Mouse (Mus musculus) kidney, embryonic 16.5 days (tissue): ENCODE data around the gene Zfp335. TPM values are rescaled to one million over a fixed set of nuclear protein-coding genes. Genes with fewer than 3 reads are reported as not detected.

Source experiments
- ATAC-seq: fragments of 200-750 bp; cut with Nextera tagmentation; 2 replicates; pipeline ENCODE4 v1.8.0; 2017; ENCODE audit warnings: moderate TSS enrichment; ENCODE audit not compliant: low FRiP score, low TSS enrichment
- H3K27ac ChIP-seq: fragments of 300-500 bp; sonication (generic); 2 replicates; pipeline ENCODE4 v1.5.1; 2014; ENCODE audit warnings: low read length
- H3K27me3 ChIP-seq: fragments of 300-500 bp; sonication (generic); 2 replicates; pipeline ENCODE4 v1.6.1; 2014; ENCODE audit warnings: low read length, control low read depth, mixed read lengths; ENCODE audit not compliant: insufficient read depth
- H3K36me3 ChIP-seq: fragments of 300-500 bp; sonication (generic); 2 replicates; pipeline ENCODE4 v1.6.1; 2014; ENCODE audit warnings: low read length, control low read depth, mixed read lengths; ENCODE audit not compliant: insufficient read depth
- H3K4me1 ChIP-seq: fragments of 300-500 bp; sonication (generic); 2 replicates; pipeline ENCODE4 v1.6.1; 2014; ENCODE audit warnings: low read length, control low read depth, mixed read lengths; ENCODE audit not compliant: insufficient read depth
- H3K4me2 ChIP-seq: fragments of 300-500 bp; sonication (generic); replicated peaks from 2 replicates; pipeline ENCODE4 v1.6.1; 2014; ENCODE audit warnings: low read depth, low read length
- H3K4me3 ChIP-seq: fragments of 300-500 bp; sonication (generic); 2 replicates; pipeline ENCODE4 v1.5.1; 2014; ENCODE audit warnings: mild to moderate bottlenecking, low read length
- H3K9ac ChIP-seq: fragments of 300-500 bp; sonication (generic); replicated peaks from 2 replicates; pipeline ENCODE4 v1.6.1; 2014; ENCODE audit warnings: low read length
- H3K9me3 ChIP-seq: fragments of 300-500 bp; sonication (generic); 2 replicates; pipeline ENCODE4 v1.6.1; 2016; ENCODE audit warnings: low read length, control low read depth
- WGBS: fragments of 180-500 bp; shearing (Covaris S2); extraction: QIAGEN DNeasy Blood & Tissue Kit; methylation state at CpG from one replicate; pipeline ENCODE4 v1.1.7; 2014; 5-methylcytosine and 5-hydroxymethylcytosine counted together
- polyA plus RNA-seq: library from polyadenylated mRNA; unstranded; fragments of >200 nt; fragmentation: Nextera tagmentation; extraction: Ambion mirVana; gene quantifications from 2 replicates; pipeline ENCODE4 v1.2.1, GENCODE M21; 2015

The Zfp335 gene
- polyA plus RNA-seq, 1 experiment from 2014 or later: 15.1 TPM

DNA sequence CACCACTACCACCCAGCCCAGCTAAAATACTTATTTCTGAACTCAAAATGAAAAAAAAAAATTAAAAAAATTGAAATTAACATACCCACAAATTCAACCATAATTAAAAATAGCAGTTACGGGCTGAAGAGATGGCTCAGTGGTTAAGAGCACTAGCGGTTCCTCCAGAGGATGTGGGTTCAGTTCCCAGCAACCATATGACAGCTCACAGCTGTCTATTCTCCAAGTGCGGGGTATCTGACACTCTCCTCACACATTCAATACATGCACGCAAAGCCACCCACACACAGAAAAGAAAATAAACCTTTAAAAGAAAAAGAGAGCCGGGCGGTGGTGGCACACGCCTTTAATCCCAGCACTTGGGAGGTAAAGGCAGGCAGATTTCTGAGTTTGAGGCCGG lies 61.5 kb downstream of the Zfp335 start:
- peaks cover 4% of the 10 kb centered on the region; the same call in 1 of the 2 replicates for H3K27me3 ChIP-seq
- H3K4me2 ChIP-seq: no peak overlapping the region
- no peak overlapping the region for H3K27ac ChIP-seq
- H3K9me3 ChIP-seq: no peaks in the 10 kb centered on the region
- 37% methylated on average over 8 of the region's 8 CpGs for WGBS
- no peaks in the 10 kb centered on the region; the same call in 1 of the 2 replicates for H3K4me1 ChIP-seq
- no peak for ATAC-seq
- no peak overlapping the region for H3K9ac ChIP-seq
- H3K4me3 ChIP-seq: no peak overlapping the region
- H3K36me3 ChIP-seq: 0 out of 2 replicates have a peak, but pooled peaks cover 10% of the 10 kb centered on the region

DNA sequence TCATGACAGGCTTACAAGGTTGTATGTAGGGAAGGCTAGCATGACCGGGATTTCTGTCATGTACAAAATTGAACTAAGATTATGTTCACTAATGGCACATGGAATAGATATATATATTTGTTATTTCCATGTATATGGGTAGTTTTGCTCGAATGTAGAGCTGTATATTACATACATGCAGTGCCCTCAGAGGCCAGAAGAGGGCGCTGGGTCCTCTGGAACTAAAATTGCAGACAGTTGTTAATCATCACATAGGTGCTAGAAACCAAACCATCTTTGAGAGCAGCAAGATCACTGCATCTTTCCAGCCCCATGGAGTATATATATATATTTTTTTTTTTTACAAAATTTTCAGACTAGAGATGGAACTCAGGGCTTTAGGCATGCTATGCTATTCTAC lies 65.8 kb downstream of the Zfp335 start:
- Histone ChIP-seq H3K9ac (no peak overlapping the region), H3K27me3 (no peaks in the 10 kb centered on the region), H3K4me3 (no peak overlapping the region), H3K27ac (no peak overlapping the region), H3K9me3 (no peaks in the 10 kb centered on the region), H3K4me2 (no peak overlapping the region), H3K36me3 (0 out of 2 replicates have a peak, but pooled peaks cover 10% of the 10 kb centered on the region), H3K4me1 (no peaks in the 10 kb centered on the region)
- 54% methylated on average over 3 of the region's 3 CpGs for WGBS
- ATAC-seq: no peak

Other genes starting within 250 kb of the Zfp335 start
- gene Wfdc11, start 237.7 kb downstream of the Zfp335 start, polyA plus RNA-seq: not detected in 2 replicates
- gene Wfdc13, start 226.7 kb downstream of the Zfp335 start, polyA plus RNA-seq: 0.97 and 1.3 TPM in 2 replicates
- 0.49 and 1.2 TPM in 2 replicates for gene Spint4, start 213.3 kb downstream of the Zfp335 start, polyA plus RNA-seq
- gene Spint5, start 196.5 kb downstream of the Zfp335 start, polyA plus RNA-seq: not detected in 2 replicates
- 1.1 and 1.2 TPM in 2 replicates for gene Wfdc3, start 165.8 kb downstream of the Zfp335 start, polyA plus RNA-seq
- 73.3 and 74.2 TPM in 2 replicates for gene Dnttip1, start 165.8 kb downstream of the Zfp335 start, polyA plus RNA-seq
- 449 and 509 TPM in 2 replicates for gene Ube2c, start 141.9 kb downstream of the Zfp335 start, polyA plus RNA-seq
- gene Tnnc2, start 131.8 kb downstream of the Zfp335 start, polyA plus RNA-seq: 21.0 and 22.3 TPM in 2 replicates
- gene Snx21, start 125.9 kb downstream of the Zfp335 start, polyA plus RNA-seq: 22.7 and 25.2 TPM in 2 replicates
- gene Acot8, start 106.9 kb downstream of the Zfp335 start, polyA plus RNA-seq: 27.3 and 30.8 TPM in 2 replicates
- gene Zswim3, start 106.7 kb downstream of the Zfp335 start, polyA plus RNA-seq: 10.6 and 11.9 TPM in 2 replicates
- gene Zswim1, start 89.1 kb downstream of the Zfp335 start, polyA plus RNA-seq: 21.7 and 22.3 TPM in 2 replicates
- gene Spata25, start 83.2 kb downstream of the Zfp335 start, polyA plus RNA-seq: not detected in 2 replicates
- 206 and 211 TPM in 2 replicates for gene Ctsa, start 78.9 kb downstream of the Zfp335 start, polyA plus RNA-seq
- gene Neurl2, start 78.3 kb downstream of the Zfp335 start, polyA plus RNA-seq: 8.8 and 9.0 TPM in 2 replicates
- 44.8 and 47.5 TPM in 2 replicates for gene Pltp, start 54.0 kb downstream of the Zfp335 start, polyA plus RNA-seq
- 74.9 and 79.7 TPM in 2 replicates for gene Pcif1, start 32.5 kb downstream of the Zfp335 start, polyA plus RNA-seq
- gene Mmp9, start 29.0 kb upstream of the Zfp335 start, polyA plus RNA-seq: 2.5 and 3.2 TPM in 2 replicates
- gene Slc12a5, start 49.0 kb upstream of the Zfp335 start, polyA plus RNA-seq: 0.85 and 0.94 TPM in 2 replicates
- gene Ncoa5, start 123.1 kb upstream of the Zfp335 start, polyA plus RNA-seq: 69.8 and 79.5 TPM in 2 replicates
- 9.3 and 12.5 TPM in 2 replicates for gene Cd40, start 143.9 kb upstream of the Zfp335 start, polyA plus RNA-seq
- not detected in 2 replicates for gene 1700025C18Rik, start 179.0 kb upstream of the Zfp335 start, polyA plus RNA-seq